Mouse (Mus musculus): ENCODE data around the gene Olfr390. TPM values are rescaled to one million over a fixed set of nuclear protein-coding genes. Genes with fewer than 3 reads are reported as not detected.

Gene Olfr390
- polyA plus RNA-seq (2012; rRNA removed): not detected in 2 replicates

DNA sequence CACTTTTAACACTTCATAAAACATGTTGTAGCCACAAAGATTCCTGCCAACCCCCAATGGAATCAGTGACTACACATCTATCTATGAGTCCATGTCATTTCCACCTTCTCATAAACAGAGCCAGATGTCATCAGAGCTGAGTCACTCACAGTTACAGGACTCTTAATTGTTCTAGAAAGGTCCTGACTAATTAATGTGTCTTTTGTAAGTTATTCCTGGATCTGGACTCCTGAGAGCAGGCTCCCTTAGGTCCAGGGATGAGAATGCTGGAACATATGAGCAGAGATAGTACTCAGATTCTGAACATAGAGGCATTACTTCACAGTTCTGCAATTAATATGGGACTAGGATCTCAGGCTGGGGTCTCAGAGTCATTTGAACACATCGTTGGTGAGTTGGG, at the start of gene Olfr390:
Olfr390 (plus strand) TSS at position 301 of the 400 bp plus-strand sequence.
- H3K4me1 ChIP-seq (ENCODE audit: control insufficient read depth, insufficient read depth, insufficient read length): no peaks in the 10 kb centered on the region
- no peaks in the 10 kb centered on the region for H3K36me3 ChIP-seq (ENCODE audit: control insufficient read depth, insufficient read depth, low read length)
- no peak within 1 kb of the TSS for H3K4me3 ChIP-seq (ENCODE audit: extremely low read depth, insufficient read depth, insufficient read length)
- 55% methylated on average over 1 of the region's 1 CpGs for WGBS
- H3K27ac ChIP-seq (ENCODE audit: insufficient read depth, low read length): no peak within 1 kb of the TSS
- TF ChIP-seq CTCF (IDR thresholded peaks at IDR 0.05; ENCODE audit: extremely low read depth, insufficient read depth, insufficient read length, insufficient replicate concordance) (no peak), POLR2A (IDR thresholded peaks at IDR 0.05; ENCODE audit: low read depth, low read length) (no peak)
- H3K27me3 ChIP-seq (ENCODE audit: control insufficient read depth, insufficient read depth, low read length): no peaks in the 10 kb centered on the region
- no peak for DNase-seq (ENCODE audit: low read depth in 1 of 2, low spot score in 2 of 2)

DNA sequence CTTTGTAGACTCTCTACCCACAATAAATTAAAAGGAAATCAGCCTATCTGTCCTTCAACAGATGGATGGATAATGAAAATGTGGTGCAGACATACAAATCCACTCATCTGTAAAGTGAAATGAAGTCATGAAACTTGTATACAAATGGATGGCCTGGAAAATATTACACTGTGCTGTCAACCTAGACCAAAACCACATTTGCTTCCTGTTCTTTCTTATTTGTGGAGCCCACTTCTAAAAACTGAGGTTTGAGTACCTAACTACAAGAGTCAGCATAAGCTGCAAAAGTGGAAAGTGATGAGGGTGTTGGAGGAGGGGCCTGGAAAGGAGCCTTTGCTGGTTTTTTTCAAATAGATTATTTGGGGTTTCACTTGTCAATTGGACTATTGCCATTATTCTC, 23.6 kb upstream of the Olfr390 start:
- no peaks in the 10 kb centered on the region for H3K36me3 ChIP-seq (ENCODE audit: control insufficient read depth, insufficient read depth, low read length)
- H3K27me3 ChIP-seq (ENCODE audit: control insufficient read depth, insufficient read depth, low read length): no peaks in the 10 kb centered on the region
- no peak for DNase-seq (ENCODE audit: low read depth in 1 of 2, low spot score in 2 of 2)
- no peak overlapping the region for H3K27ac ChIP-seq (ENCODE audit: insufficient read depth, low read length)
- H3K4me3 ChIP-seq (ENCODE audit: extremely low read depth, insufficient read depth, insufficient read length): no peak overlapping the region
- H3K4me1 ChIP-seq (ENCODE audit: control insufficient read depth, insufficient read depth, insufficient read length): no peaks in the 10 kb centered on the region
- no peak for TF ChIP-seq CTCF (IDR thresholded peaks at IDR 0.05; ENCODE audit: extremely low read depth, insufficient read depth, insufficient read length, insufficient replicate concordance)
- TF ChIP-seq POLR2A (IDR thresholded peaks at IDR 0.05; ENCODE audit: low read depth, low read length): no peak

DNA sequence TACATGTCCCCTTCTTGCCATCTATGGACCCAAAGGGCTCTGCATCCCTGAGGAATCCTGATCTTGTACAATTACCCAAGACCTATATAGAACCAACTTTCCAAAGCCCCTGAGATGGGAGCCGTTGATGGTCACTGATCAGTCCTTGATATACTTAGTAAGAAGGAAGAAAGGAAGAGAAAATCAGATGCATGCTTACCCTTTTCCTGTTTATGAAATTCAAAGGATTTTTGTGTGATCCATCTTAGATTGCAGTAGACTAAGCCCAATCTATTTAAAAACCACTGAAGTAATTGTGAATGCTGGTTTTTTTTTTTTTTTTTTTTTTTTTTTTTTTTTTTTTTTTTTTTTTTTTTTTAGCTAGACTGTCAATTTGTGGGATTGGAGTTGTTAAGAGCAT, 2.2 kb upstream of the Olfr390 start, which contains the start of gene Olfr389:
Olfr389 (minus strand) TSS at position 101 of the 400 bp plus-strand sequence.
- WGBS: 96% methylated on average over 1 of the region's 1 CpGs
- H3K27me3 ChIP-seq (ENCODE audit: control insufficient read depth, insufficient read depth, low read length): no peaks in the 10 kb centered on the region
- no peak for DNase-seq (ENCODE audit: low read depth in 1 of 2, low spot score in 2 of 2)
- TF ChIP-seq POLR2A (IDR thresholded peaks at IDR 0.05; ENCODE audit: low read depth, low read length) (no peak), CTCF (IDR thresholded peaks at IDR 0.05; ENCODE audit: extremely low read depth, insufficient read depth, insufficient read length, insufficient replicate concordance) (no peak)
- H3K36me3 ChIP-seq (ENCODE audit: control insufficient read depth, insufficient read depth, low read length): no peaks in the 10 kb centered on the region
- H3K4me1 ChIP-seq (ENCODE audit: control insufficient read depth, insufficient read depth, insufficient read length): no peaks in the 10 kb centered on the region
- H3K27ac ChIP-seq (ENCODE audit: insufficient read depth, low read length): no peak within 1 kb of the TSS
- H3K4me3 ChIP-seq (ENCODE audit: extremely low read depth, insufficient read depth, insufficient read length): no peak within 1 kb of the TSS

DNA sequence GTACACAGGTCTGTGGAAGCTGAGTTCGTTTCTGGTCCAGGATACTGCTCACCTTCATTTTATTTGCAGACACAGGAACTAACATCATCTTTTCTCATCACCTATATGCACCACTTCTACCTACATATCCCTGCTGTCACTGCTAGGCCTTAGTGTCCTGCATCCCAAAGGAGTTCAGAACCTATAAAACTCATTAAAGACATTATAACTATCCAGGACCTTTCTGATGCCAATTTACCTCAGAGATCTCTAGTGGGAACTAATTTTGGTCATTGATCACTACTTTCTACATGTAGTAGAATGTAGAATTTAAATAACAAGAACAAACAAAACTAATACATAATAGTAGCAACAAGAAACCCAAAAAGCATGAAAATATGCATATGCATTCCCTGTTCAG, 20.2 kb downstream of the Olfr390 start, which contains the start of gene Olfr391-ps:
Olfr391-ps (minus strand) TSS at position 101 of the 400 bp plus-strand sequence.
- DNase-seq (ENCODE audit: low read depth in 1 of 2, low spot score in 2 of 2): no peak
- no peaks in the 10 kb centered on the region for H3K36me3 ChIP-seq (ENCODE audit: control insufficient read depth, insufficient read depth, low read length)
- no peak within 1 kb of the TSS for H3K4me3 ChIP-seq (ENCODE audit: extremely low read depth, insufficient read depth, insufficient read length)
- H3K27ac ChIP-seq (ENCODE audit: insufficient read depth, low read length): no peak within 1 kb of the TSS
- H3K4me1 ChIP-seq (ENCODE audit: control insufficient read depth, insufficient read depth, insufficient read length): no peaks in the 10 kb centered on the region
- 15% methylated on average over 1 of the region's 1 CpGs for WGBS
- no peaks in the 10 kb centered on the region for H3K27me3 ChIP-seq (ENCODE audit: control insufficient read depth, insufficient read depth, low read length)
- TF ChIP-seq POLR2A (IDR thresholded peaks at IDR 0.05; ENCODE audit: low read depth, low read length): no peak
- no peak for TF ChIP-seq CTCF (IDR thresholded peaks at IDR 0.05; ENCODE audit: extremely low read depth, insufficient read depth, insufficient read length, insufficient replicate concordance)

DNA sequence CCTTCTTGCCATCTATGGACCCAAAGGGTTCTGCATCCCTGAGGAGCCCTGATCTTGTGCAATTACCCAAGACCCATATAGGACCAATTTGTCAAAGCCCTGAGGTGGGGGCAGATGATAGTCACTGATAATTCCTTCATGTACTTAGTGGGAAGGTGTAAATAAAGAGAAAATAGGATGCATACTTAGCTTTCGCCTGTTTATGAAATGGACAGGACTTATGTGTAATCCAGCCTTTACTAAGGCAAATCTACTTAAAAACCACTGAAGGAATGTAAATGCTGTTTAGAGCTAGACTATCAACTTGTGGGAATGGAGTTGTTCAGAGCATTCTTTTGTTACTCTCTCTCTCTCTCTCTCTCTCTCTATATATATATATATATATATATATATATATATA, 34.2 kb downstream of the Olfr390 start, which contains the start of gene Olfr392:
Olfr392 (minus strand) TSS at position 101 of the 400 bp plus-strand sequence.
- H3K27ac ChIP-seq (ENCODE audit: insufficient read depth, low read length): no peak within 1 kb of the TSS
- 89% methylated on average over 1 of the region's 1 CpGs for WGBS
- no peaks in the 10 kb centered on the region for H3K36me3 ChIP-seq (ENCODE audit: control insufficient read depth, insufficient read depth, low read length)
- no peaks in the 10 kb centered on the region for H3K27me3 ChIP-seq (ENCODE audit: control insufficient read depth, insufficient read depth, low read length)
- DNase-seq (ENCODE audit: low read depth in 1 of 2, low spot score in 2 of 2): no peak
- no peak within 1 kb of the TSS for H3K4me3 ChIP-seq (ENCODE audit: extremely low read depth, insufficient read depth, insufficient read length)
- TF ChIP-seq CTCF (IDR thresholded peaks at IDR 0.05; ENCODE audit: extremely low read depth, insufficient read depth, insufficient read length, insufficient replicate concordance) (no peak), POLR2A (IDR thresholded peaks at IDR 0.05; ENCODE audit: low read depth, low read length) (no peak)
- H3K4me1 ChIP-seq (ENCODE audit: control insufficient read depth, insufficient read depth, insufficient read length): no peaks in the 10 kb centered on the region

Other genes starting within 250 kb of the Olfr390 start
- gene Olfr385, start 190.0 kb upstream of the Olfr390 start, polyA plus RNA-seq (2012; rRNA removed): not detected in 2 replicates
- not detected in 2 replicates for gene Olfr384, start 184.4 kb upstream of the Olfr390 start, polyA plus RNA-seq (2012; rRNA removed)
- not detected in 2 replicates for gene Zfp735, start 94.2 kb upstream of the Olfr390 start, polyA plus RNA-seq (2012; rRNA removed)
- gene Olfr389, start 2.3 kb upstream of the Olfr390 start, polyA plus RNA-seq (2012; rRNA removed): not detected in 2 replicates
- gene Olfr391-ps, start 20.1 kb downstream of the Olfr390 start, polyA plus RNA-seq (2012; rRNA removed): not detected in 2 replicates
- gene Olfr392, start 34.1 kb downstream of the Olfr390 start, polyA plus RNA-seq (2012; rRNA removed): not detected in 2 replicates
- gene Olfr393, start 68.5 kb downstream of the Olfr390 start, polyA plus RNA-seq (2012; rRNA removed): not detected in 2 replicates
- gene Olfr394, start 107.8 kb downstream of the Olfr390 start, polyA plus RNA-seq (2012; rRNA removed): not detected in 2 replicates
- not detected in 2 replicates for gene Olfr395, start 126.3 kb downstream of the Olfr390 start, polyA plus RNA-seq (2012; rRNA removed)
- gene Olfr23, start 153.7 kb downstream of the Olfr390 start, polyA plus RNA-seq (2012; rRNA removed): not detected in 2 replicates
- gene Olfr397, start 177.9 kb downstream of the Olfr390 start, polyA plus RNA-seq (2012; rRNA removed): not detected in 2 replicates
- not detected in 2 replicates for gene Olfr398, start 207.4 kb downstream of the Olfr390 start, polyA plus RNA-seq (2012; rRNA removed)